9 mouse cellular contexts compared by ENCODE assay signal in the genomic region with DNA sequence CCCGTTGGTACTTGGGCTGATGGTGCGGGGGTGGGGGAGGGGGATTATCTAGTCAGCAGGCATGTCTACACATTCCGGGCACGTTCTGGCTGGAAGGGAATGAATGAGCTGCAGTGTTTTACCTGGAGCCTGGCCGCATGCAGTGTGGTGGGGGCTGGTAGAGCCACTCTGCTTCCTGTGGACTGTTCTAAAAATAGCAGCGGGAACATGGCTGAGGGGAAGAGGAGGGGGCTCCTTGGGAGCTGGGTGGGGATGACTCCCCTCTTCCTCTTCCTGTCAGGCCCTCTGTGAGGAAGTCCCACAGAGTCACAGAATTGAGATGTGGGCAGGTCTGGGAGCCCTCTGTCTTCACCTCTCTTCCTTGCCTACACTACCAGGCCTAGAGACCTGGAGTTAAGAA.
DNase-seq lines count a peak whose midpoint lies in the region; ATAC-seq and TF ChIP-seq lines count a peak whose summit lies in the region.
"Had no signal": no experiment of that assay in that cellular context is flagged by ENCODE, and none has a peak within 500 bp of the region (broad histone marks: within the 10 kb centered on the region; RNA-seq: fewer than 3 reads in every experiment).

No protein-coding gene starts in this region.

- H3K36me3 ChIP-seq in E14TG2a.4 (ENCODE audit: insufficient read depth, low read length): no peaks in the 10 kb centered on the region
- peaks cover 13% of the 10 kb centered on the region; the same call in 1 of the 2 replicates for H3K36me3 ChIP-seq in forebrain, embryonic 13.5 days (ENCODE audit: poor library complexity, severe bottlenecking)
- H3K36me3 ChIP-seq in intestine, embryonic 16.5 days (ENCODE audit: control insufficient read depth, insufficient read depth, low read length): no peaks in the 10 kb centered on the region

- H3K27ac ChIP-seq in forebrain, embryonic 13.5 days: peak overlapping the region; percentile 62
- H3K27ac ChIP-seq in intestine, embryonic 16.5 days (ENCODE audit: low read length): peak overlapping the region; percentile 9

- TF ChIP-seq CTCF in E14TG2a.4 (conservative IDR thresholded peaks at IDR 0.05; ENCODE audit: low read length): no peak

- H3K4me3 ChIP-seq in E14TG2a.4 (replicated peaks; ENCODE audit: low read length): peak overlapping the region; percentile 74
- H3K4me3 ChIP-seq in forebrain, embryonic 13.5 days: no peak overlapping the region
- no peak overlapping the region for H3K4me3 ChIP-seq in intestine, embryonic 16.5 days (ENCODE audit: low read length)
- H3K4me3 ChIP-seq: erythroblast, embryonic 14.5 days had no signal

- peak; percentile 77 for ATAC-seq in forebrain, embryonic 13.5 days
- peak; percentile 36 for ATAC-seq in intestine, embryonic 16.5 days
- ATAC-seq in megakaryocyte progenitor cell, adult 5-6 weeks (replicated peaks; ENCODE audit: poor library complexity): peak; percentile 40

- 7% methylated on average over 6 of the region's 6 CpGs for WGBS in forebrain, embryonic 13.5 days
- 15% methylated on average over 6 of the region's 6 CpGs for WGBS in intestine, embryonic 16.5 days

- no peak overlapping the region for H3K9ac ChIP-seq in forebrain, embryonic 13.5 days
- H3K9ac ChIP-seq in intestine, embryonic 16.5 days (ENCODE audit: low read depth, low read length): 0 out of 2 replicates have a peak overlapping the region, but pooled peaks have one; percentile 0

- DNase-seq in 416B (ENCODE audit: low read depth): peak; percentile 43
- DNase-seq in thymus, postnatal 25 days: peak; percentile 52
- no peak for DNase-seq in ovary, postnatal 14 days (ENCODE audit: low spot score)
- DNase-seq in B cell, adult 2 months: no peak

- H3K27me3 ChIP-seq in E14TG2a.4 (ENCODE audit: insufficient read depth, low read length): peaks cover 10% of the 10 kb centered on the region
- H3K27me3 ChIP-seq in forebrain, embryonic 13.5 days: no peaks in the 10 kb centered on the region
- no peaks in the 10 kb centered on the region for H3K27me3 ChIP-seq in intestine, embryonic 16.5 days (replicated peaks; ENCODE audit: control insufficient read depth, insufficient read depth, low read length)

- peak overlapping the region; percentile 21 for H3K4me2 ChIP-seq in forebrain, embryonic 13.5 days
- H3K4me2 ChIP-seq in intestine, embryonic 16.5 days (ENCODE audit: low read depth, low read length): no peak overlapping the region

- H3K9me3 ChIP-seq in E14TG2a.4 (ENCODE audit: low read length): no peaks in the 10 kb centered on the region
- no peaks in the 10 kb centered on the region for H3K9me3 ChIP-seq in forebrain, embryonic 13.5 days (replicated peaks)
- no peaks in the 10 kb centered on the region for H3K9me3 ChIP-seq in intestine, embryonic 16.5 days (ENCODE audit: control insufficient read depth, low read length)

- H3K4me1 ChIP-seq in E14TG2a.4 (replicated peaks; ENCODE audit: low read depth, low read length): peaks cover 77% of the 10 kb centered on the region
- peaks cover 46% of the 10 kb centered on the region for H3K4me1 ChIP-seq in forebrain, embryonic 13.5 days
- peaks cover 41% of the 10 kb centered on the region for H3K4me1 ChIP-seq in intestine, embryonic 16.5 days (ENCODE audit: control insufficient read depth, insufficient read depth, low read length)

Comparison
In these comparisons a context has a peak if more than half of its experiments do, and no peak if none do; other contexts are left out.
1. DNase-seq: peak in 416B (single experiment) and thymus, postnatal 25 days (single experiment); none in ovary, postnatal 14 days (single experiment) and B cell, adult 2 months (0 of 2).
2. Peak in every context shown above with its lines, with median percentiles within 50 percentile points of each other: ATAC-seq.